Mouse (Mus musculus): ENCODE data around the gene Rexo2.

GRCm38 (mm10) chr9:48458879-48459278, 21.5 kb downstream of the Rexo2 start:
- 0 out of 2 replicates have a peak, but pooled peaks have one; percentile 10 for TF ChIP-seq CTCF (IDR thresholded peaks at IDR 0.05; ENCODE audit: extremely low read depth, insufficient read length, insufficient replicate concordance, low read depth, low read length)
- no peak for TF ChIP-seq POLR2A (IDR thresholded peaks at IDR 0.05; ENCODE audit: low read depth, low read length)
